Mouse (Mus musculus): ENCODE measurements around the gene Sik3. TPM values are rescaled to one million over a fixed set of nuclear protein-coding genes. Genes with fewer than 3 reads are reported as not detected.

Sik3 gene
- polyA plus RNA-seq, 1 experiment from 2014 or later = 10.6 TPM

DNA sequence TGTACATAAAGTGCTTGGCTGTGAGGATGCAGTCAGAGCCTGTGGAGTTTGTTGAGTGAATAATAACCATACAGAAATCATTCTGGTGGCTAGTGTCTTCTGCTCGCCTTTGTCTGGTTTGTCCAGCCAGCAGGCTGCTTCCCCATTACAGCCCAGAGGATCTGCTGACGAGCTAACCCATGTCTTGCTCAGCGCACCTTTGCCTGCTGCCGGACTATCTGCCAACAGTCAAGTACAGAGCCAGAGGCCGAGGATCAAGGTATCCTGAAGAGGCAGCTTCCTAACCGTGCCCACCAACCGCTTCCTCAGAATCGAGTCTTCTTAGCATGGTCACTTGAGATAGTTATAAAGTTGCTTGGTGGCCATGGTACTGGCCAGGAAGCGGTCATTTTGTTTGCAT lies 93.5 kb downstream of the Sik3 start:
- Histone ChIP-seq H3K36me3 (ENCODE audit: control insufficient read depth, insufficient read depth, low read length) (no peaks in the 10 kb centered on the region), H3K4me3 (ENCODE audit: low read depth, low read length) (no peak overlapping the region), H3K27me3 (ENCODE audit: control insufficient read depth, insufficient read depth, low read length) (no peaks in the 10 kb centered on the region), H3K9ac (ENCODE audit: low read length) (no peak overlapping the region), H3K4me1 (ENCODE audit: control insufficient read depth, insufficient read depth, low read length) (peaks cover 6% of the 10 kb centered on the region; the same call in 1 of the 2 replicates), H3K9me3 (ENCODE audit: control insufficient read depth, low read length) (no peaks in the 10 kb centered on the region), H3K4me2 (ENCODE audit: low read depth, severe bottlenecking) (no peak overlapping the region), H3K27ac (replicated peaks; ENCODE audit: low read depth, low read length) (no peak overlapping the region)
- DNase-seq (ENCODE audit: low spot score) (no peak), ATAC-seq (ENCODE audit: insufficient number of reproducible peaks, low FRiP score, low TSS enrichment, low read depth) (no peak)
- 83% methylated on average over 9 of the region's 9 CpGs for WGBS

DNA sequence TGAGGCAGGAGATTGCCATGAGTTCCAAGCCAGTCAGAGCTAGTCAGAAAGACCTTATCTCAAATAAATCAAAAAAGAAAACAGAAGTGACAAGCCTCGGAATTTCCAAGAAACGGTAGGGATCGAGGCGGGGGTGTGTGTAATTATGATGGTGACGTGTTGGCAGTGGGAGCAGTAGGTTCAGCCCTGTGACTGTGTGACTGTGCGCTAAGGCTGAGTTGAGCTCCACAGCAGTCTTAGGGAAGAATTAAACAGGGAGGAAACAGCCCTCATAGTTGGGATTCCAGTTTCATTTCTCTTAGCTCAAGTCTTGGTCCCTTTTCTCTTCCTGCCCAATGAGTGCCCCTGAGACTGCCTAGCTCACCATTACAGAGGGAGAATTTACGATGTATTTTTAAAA lies 98.0 kb downstream of the Sik3 start:
- Histone ChIP-seq H3K4me3 (ENCODE audit: low read depth, low read length) (no peak overlapping the region), H3K9ac (ENCODE audit: low read length) (no peak overlapping the region), H3K4me1 (ENCODE audit: control insufficient read depth, insufficient read depth, low read length) (peaks cover 14% of the 10 kb centered on the region), H3K27me3 (ENCODE audit: control insufficient read depth, insufficient read depth, low read length) (no peaks in the 10 kb centered on the region), H3K27ac (replicated peaks; ENCODE audit: low read depth, low read length) (no peak overlapping the region), H3K36me3 (ENCODE audit: control insufficient read depth, insufficient read depth, low read length) (no peaks in the 10 kb centered on the region), H3K9me3 (ENCODE audit: control insufficient read depth, low read length) (no peaks in the 10 kb centered on the region), H3K4me2 (ENCODE audit: low read depth, severe bottlenecking) (no peak overlapping the region)
- WGBS = 66% methylated on average over 7 of the region's 7 CpGs
- DNase-seq (ENCODE audit: low spot score) (no peak), ATAC-seq (ENCODE audit: insufficient number of reproducible peaks, low FRiP score, low TSS enrichment, low read depth) (no peak)

DNA sequence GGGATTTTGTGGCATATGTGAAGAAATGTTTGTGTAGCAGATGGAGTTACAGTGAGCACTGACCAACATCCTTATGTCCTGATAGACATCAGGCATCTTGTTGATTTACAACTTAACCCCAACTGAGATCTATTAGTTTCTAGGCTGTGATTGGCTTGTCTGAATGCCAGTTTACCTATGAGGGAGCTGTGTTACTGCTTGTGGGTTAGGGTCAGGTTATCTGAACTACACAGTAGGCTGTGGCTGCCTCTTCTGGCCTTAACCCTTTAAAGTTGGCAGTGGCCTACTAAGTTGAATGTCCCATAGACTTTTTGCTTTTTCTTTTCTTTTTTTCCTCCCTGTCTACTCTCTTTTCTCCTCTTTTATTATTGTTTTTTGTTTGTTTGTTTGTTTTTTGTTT lies 98.7 kb downstream of the Sik3 start:
- Histone ChIP-seq H3K4me3 (ENCODE audit: low read depth, low read length) (no peak overlapping the region), H3K27ac (replicated peaks; ENCODE audit: low read depth, low read length) (no peak overlapping the region), H3K4me2 (ENCODE audit: low read depth, severe bottlenecking) (no peak overlapping the region), H3K9me3 (ENCODE audit: control insufficient read depth, low read length) (no peaks in the 10 kb centered on the region), H3K9ac (ENCODE audit: low read length) (no peak overlapping the region), H3K4me1 (ENCODE audit: control insufficient read depth, insufficient read depth, low read length) (peaks cover 16% of the 10 kb centered on the region), H3K36me3 (ENCODE audit: control insufficient read depth, insufficient read depth, low read length) (no peaks in the 10 kb centered on the region), H3K27me3 (ENCODE audit: control insufficient read depth, insufficient read depth, low read length) (no peaks in the 10 kb centered on the region)
- ATAC-seq (ENCODE audit: insufficient number of reproducible peaks, low FRiP score, low TSS enrichment, low read depth) (no peak), DNase-seq (ENCODE audit: low spot score) (no peak)

DNA sequence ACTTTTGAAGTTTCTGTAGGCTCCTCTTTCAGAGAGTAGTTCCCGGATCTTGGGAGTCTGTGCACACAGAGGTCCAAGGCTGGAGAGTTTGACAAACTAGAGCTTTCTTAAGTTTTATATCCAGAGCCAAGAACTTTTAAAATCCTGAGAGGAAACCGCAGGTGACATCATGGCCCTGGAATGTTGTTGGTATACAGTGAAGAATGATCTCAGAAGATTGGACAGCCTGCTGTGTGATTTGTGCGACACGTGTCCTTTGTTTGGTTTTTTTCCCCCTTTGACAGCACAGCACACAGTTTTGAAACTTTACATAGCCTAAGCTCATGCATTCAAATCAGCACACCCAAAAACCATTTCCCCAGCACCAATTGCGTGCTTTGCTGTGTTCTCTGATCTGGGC lies 99.6 kb downstream of the Sik3 start:
- Histone ChIP-seq H3K4me3 (ENCODE audit: low read depth, low read length) (no peak overlapping the region), H3K4me1 (ENCODE audit: control insufficient read depth, insufficient read depth, low read length) (peaks cover 16% of the 10 kb centered on the region), H3K36me3 (ENCODE audit: control insufficient read depth, insufficient read depth, low read length) (no peaks in the 10 kb centered on the region), H3K9me3 (ENCODE audit: control insufficient read depth, low read length) (no peaks in the 10 kb centered on the region), H3K27ac (replicated peaks; ENCODE audit: low read depth, low read length) (no peak overlapping the region), H3K27me3 (ENCODE audit: control insufficient read depth, insufficient read depth, low read length) (no peaks in the 10 kb centered on the region), H3K9ac (ENCODE audit: low read length) (no peak overlapping the region), H3K4me2 (ENCODE audit: low read depth, severe bottlenecking) (no peak overlapping the region)
- WGBS = 78% methylated on average over 5 of the region's 5 CpGs
- no peak for ATAC-seq (ENCODE audit: insufficient number of reproducible peaks, low FRiP score, low TSS enrichment, low read depth)
- no peak for DNase-seq (ENCODE audit: low spot score)

- H3K4me2 ChIP-seq (ENCODE audit: low read depth, severe bottlenecking) = no peak overlapping the region
- H3K36me3 ChIP-seq (ENCODE audit: control insufficient read depth, insufficient read depth, low read length) = no peaks in the 10 kb centered on the region
- no peak overlapping the region for H3K4me3 ChIP-seq (ENCODE audit: low read depth, low read length)
- ATAC-seq (ENCODE audit: insufficient number of reproducible peaks, low FRiP score, low TSS enrichment, low read depth) = no peak
- 87% methylated on average over 8 of the region's 8 CpGs for WGBS
- no peak overlapping the region for H3K9ac ChIP-seq (ENCODE audit: low read length)
- no peaks in the 10 kb centered on the region; the same call in 1 of the 2 replicates for H3K9me3 ChIP-seq (ENCODE audit: control insufficient read depth, low read length)
- peaks cover 6% of the 10 kb centered on the region for H3K4me1 ChIP-seq (ENCODE audit: control insufficient read depth, insufficient read depth, low read length)
- no peaks in the 10 kb centered on the region for H3K27me3 ChIP-seq (ENCODE audit: control insufficient read depth, insufficient read depth, low read length)
- H3K27ac ChIP-seq (replicated peaks; ENCODE audit: low read depth, low read length) = no peak overlapping the region
- DNase-seq (ENCODE audit: low spot score) = no peak
Observed at GRCm38 (mm10) chr9:46118844-46119385, 106.3 kb downstream of the Sik3 start.

- H3K4me2 ChIP-seq (ENCODE audit: low read depth, severe bottlenecking) = no peak overlapping the region
- no peak overlapping the region for H3K4me3 ChIP-seq (ENCODE audit: low read depth, low read length)
- no peak overlapping the region for H3K27ac ChIP-seq (replicated peaks; ENCODE audit: low read depth, low read length)
- H3K36me3 ChIP-seq (ENCODE audit: control insufficient read depth, insufficient read depth, low read length) = no peaks in the 10 kb centered on the region
- H3K9ac ChIP-seq (ENCODE audit: low read length) = no peak overlapping the region
- WGBS = 20% methylated on average over 6 of the region's 6 CpGs
- ATAC-seq (ENCODE audit: insufficient number of reproducible peaks, low FRiP score, low TSS enrichment, low read depth) = peak; percentile 84
- no peaks in the 10 kb centered on the region for H3K27me3 ChIP-seq (ENCODE audit: control insufficient read depth, insufficient read depth, low read length)
- peak; percentile 70 for DNase-seq (ENCODE audit: low spot score)
- H3K9me3 ChIP-seq (ENCODE audit: control insufficient read depth, low read length) = no peaks in the 10 kb centered on the region; the same call in 1 of the 2 replicates
- H3K4me1 ChIP-seq (ENCODE audit: control insufficient read depth, insufficient read depth, low read length) = peaks cover 6% of the 10 kb centered on the region
Observed at GRCm38 (mm10) chr9:46119943-46120441, 107.4 kb downstream of the Sik3 start.

DNA sequence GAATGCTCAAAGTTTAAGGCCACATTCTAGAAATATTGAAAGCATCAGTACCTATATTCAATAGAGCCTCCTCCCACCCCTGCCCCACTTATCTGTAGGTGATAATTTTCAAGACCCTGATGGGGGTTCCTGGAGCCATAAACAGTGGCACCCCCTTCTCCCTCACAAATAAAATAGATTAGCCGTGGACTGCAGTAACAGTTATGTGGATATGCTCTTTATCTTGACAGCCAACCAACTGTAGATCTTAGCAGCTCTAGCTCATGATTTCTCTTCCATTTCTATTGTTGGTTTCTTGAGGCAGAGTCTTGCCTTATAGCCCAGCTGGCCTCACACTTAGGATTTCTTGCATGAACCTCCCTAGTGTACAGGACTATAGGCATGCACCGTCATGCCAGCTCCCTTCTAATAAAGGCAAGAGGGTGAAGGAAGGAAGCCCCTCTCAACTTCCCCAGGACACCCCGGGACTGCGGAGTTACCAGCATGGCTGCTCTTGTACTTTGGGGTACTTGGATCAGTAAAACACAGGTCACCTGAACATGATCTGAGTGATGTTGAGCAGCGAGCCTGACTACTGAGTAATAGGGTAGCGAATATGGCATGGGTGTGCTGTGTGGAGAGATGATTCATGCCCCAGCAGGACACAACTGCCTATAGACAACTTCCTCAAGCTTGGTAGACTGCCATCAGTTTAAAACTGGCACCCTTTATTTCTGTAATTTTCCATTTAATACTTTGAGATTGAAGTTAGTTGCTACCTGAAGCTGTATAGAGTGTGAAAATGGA lies 108.0 kb downstream of the Sik3 start:
- no peak overlapping the region for H3K4me3 ChIP-seq (ENCODE audit: low read depth, low read length)
- peak overlapping the region; percentile 4; the same call in 1 of the 2 replicates for H3K27ac ChIP-seq (replicated peaks; ENCODE audit: low read depth, low read length)
- no peaks in the 10 kb centered on the region for H3K36me3 ChIP-seq (ENCODE audit: control insufficient read depth, insufficient read depth, low read length)
- H3K4me1 ChIP-seq (ENCODE audit: control insufficient read depth, insufficient read depth, low read length) = peaks cover 6% of the 10 kb centered on the region
- 89% methylated on average over 6 of the region's 6 CpGs for WGBS
- ATAC-seq (ENCODE audit: insufficient number of reproducible peaks, low FRiP score, low TSS enrichment, low read depth) (no peak), DNase-seq (ENCODE audit: low spot score) (no peak)
- H3K27me3 ChIP-seq (ENCODE audit: control insufficient read depth, insufficient read depth, low read length) = no peaks in the 10 kb centered on the region
- no peaks in the 10 kb centered on the region; the same call in 1 of the 2 replicates for H3K9me3 ChIP-seq (ENCODE audit: control insufficient read depth, low read length)
- no peak overlapping the region for H3K9ac ChIP-seq (ENCODE audit: low read length)
- no peak overlapping the region for H3K4me2 ChIP-seq (ENCODE audit: low read depth, severe bottlenecking)

GRCm38 (mm10) chr9:46121486-46121885 lies 108.9 kb downstream of the Sik3 start:
- no peak overlapping the region for H3K27ac ChIP-seq (replicated peaks; ENCODE audit: low read depth, low read length)
- WGBS = 90% methylated on average over 4 of the region's 4 CpGs
- no peak overlapping the region for H3K4me3 ChIP-seq (ENCODE audit: low read depth, low read length)
- no peaks in the 10 kb centered on the region for H3K27me3 ChIP-seq (ENCODE audit: control insufficient read depth, insufficient read depth, low read length)
- no peaks in the 10 kb centered on the region; the same call in 1 of the 2 replicates for H3K9me3 ChIP-seq (ENCODE audit: control insufficient read depth, low read length)
- ATAC-seq (ENCODE audit: insufficient number of reproducible peaks, low FRiP score, low TSS enrichment, low read depth) (no peak), DNase-seq (ENCODE audit: low spot score) (no peak)
- H3K4me1 ChIP-seq (ENCODE audit: control insufficient read depth, insufficient read depth, low read length) = peaks cover 7% of the 10 kb centered on the region
- H3K4me2 ChIP-seq (ENCODE audit: low read depth, severe bottlenecking) = no peak overlapping the region
- no peaks in the 10 kb centered on the region for H3K36me3 ChIP-seq (ENCODE audit: control insufficient read depth, insufficient read depth, low read length)
- H3K9ac ChIP-seq (ENCODE audit: low read length) = no peak overlapping the region

Data from limb, embryonic 11.5 days (tissue).